Mouse (Mus musculus): ENCODE results near the gene Ccdc3. TPM values are rescaled to one million over a fixed set of nuclear protein-coding genes. Genes with fewer than 3 reads are reported as not detected.

The Ccdc3 gene
- polyA plus RNA-seq, 1 experiment from 2014 or later: 3.9 TPM

DNA sequence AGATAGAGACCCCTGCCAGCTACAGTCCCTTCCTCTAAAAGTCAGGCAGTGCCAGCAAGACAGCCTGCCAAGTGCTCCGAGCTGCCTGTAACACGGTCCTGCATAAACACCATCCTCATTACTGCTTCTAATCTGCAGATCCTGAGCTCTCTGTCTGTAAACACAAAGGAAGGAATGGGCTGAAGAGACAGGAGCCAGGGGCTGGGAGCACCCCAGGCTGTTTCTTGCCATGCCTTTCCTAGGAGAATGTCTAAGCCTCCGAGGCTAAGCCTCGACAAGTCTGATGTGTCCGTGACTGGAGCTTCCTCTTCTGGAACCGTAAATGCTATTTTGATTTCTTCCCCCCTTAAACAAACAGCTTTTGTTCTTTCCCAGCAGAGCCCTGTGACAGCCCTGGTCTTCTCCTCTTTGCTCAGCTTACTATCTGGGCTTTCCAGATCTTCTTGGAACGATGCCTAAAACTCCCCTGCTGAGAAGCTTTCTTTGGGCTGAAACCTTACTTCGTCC, 24.7 kb upstream of the Ccdc3 start:
- H3K27ac ChIP-seq (ENCODE audit: low read depth, low read length): no peak overlapping the region
- ATAC-seq (ENCODE audit: insufficient read depth, low FRiP score, low TSS enrichment) (no peak), DNase-seq (ENCODE audit: low spot score) (no peak)
- H3K36me3 ChIP-seq (ENCODE audit: control insufficient read depth, insufficient read depth, low read length): no peaks in the 10 kb centered on the region
- WGBS: 48% methylated on average over 8 of the region's 8 CpGs
- no peaks in the 10 kb centered on the region for H3K27me3 ChIP-seq (ENCODE audit: control insufficient read depth, insufficient read depth, low read length)
- H3K4me3 ChIP-seq (ENCODE audit: low read depth, low read length): no peak overlapping the region
- H3K9ac ChIP-seq (ENCODE audit: low read length): no peak overlapping the region
- no peaks in the 10 kb centered on the region for H3K9me3 ChIP-seq (ENCODE audit: control insufficient read depth, low read length)
- no peak overlapping the region for H3K4me2 ChIP-seq (ENCODE audit: low read depth)
- H3K4me1 ChIP-seq (ENCODE audit: control insufficient read depth, insufficient read depth, low read length): peaks cover 5% of the 10 kb centered on the region; the same call in 1 of the 2 replicates

DNA sequence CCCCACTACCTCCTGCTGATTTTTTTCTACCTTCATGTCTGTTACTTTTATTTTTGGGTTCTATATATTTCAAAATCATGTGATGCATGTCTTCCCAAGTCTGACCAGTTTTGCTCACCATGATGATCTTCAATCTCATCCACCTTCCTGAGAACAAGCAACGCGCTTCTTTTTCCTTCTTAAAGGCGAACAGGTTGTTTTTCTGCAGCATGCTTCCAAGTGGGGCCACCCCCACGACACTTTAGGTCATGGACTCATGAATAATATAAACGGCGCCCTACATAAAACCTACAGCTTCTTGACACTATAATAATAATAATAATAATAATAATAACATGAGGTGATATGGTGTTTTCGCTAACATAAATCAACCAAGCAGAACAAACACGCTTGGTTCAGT, 23.2 kb upstream of the Ccdc3 start:
- no peak for ATAC-seq (ENCODE audit: insufficient read depth, low FRiP score, low TSS enrichment)
- 94% methylated on average over 8 of the region's 8 CpGs for WGBS
- peaks cover 5% of the 10 kb centered on the region; the same call in 1 of the 2 replicates for H3K4me1 ChIP-seq (ENCODE audit: control insufficient read depth, insufficient read depth, low read length)
- no peaks in the 10 kb centered on the region for H3K9me3 ChIP-seq (ENCODE audit: control insufficient read depth, low read length)
- no peaks in the 10 kb centered on the region for H3K27me3 ChIP-seq (ENCODE audit: control insufficient read depth, insufficient read depth, low read length)
- no peak for DNase-seq (ENCODE audit: low spot score)
- H3K27ac ChIP-seq (ENCODE audit: low read depth, low read length): no peak overlapping the region
- no peak overlapping the region for H3K4me3 ChIP-seq (ENCODE audit: low read depth, low read length)
- no peaks in the 10 kb centered on the region for H3K36me3 ChIP-seq (ENCODE audit: control insufficient read depth, insufficient read depth, low read length)
- H3K9ac ChIP-seq (ENCODE audit: low read length): no peak overlapping the region
- no peak overlapping the region for H3K4me2 ChIP-seq (ENCODE audit: low read depth)

DNA sequence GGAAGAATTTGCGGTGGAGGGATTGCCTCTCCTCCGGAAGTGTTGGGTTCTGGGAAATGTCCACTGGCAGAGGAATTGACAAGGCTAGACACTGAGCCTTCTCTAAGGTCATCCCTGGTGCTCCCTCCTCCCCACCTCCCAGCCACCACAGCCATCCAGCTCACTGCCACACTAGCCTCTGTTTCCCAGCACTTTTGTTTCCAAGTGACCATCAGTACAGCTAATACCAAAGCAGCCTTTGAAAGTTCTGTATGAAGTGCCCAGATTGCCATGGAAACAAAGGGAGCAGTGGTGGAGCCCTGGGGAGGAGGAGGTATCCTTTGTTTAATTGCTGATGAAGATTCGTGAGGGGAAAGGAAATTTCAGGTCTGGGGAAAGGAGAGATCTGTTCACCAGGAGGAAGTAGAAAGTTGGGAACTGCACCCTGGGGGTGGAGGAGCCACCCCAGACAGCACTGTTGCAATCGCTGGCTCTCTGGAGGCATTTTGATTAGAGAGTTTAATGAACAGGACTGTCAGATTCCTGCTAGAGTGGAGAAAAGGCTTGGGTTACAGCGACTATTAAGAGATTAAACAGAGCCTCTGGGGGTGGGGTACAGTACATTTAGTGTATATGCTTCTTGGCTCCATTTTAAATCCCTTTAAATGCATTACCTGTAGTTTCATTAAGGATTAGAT, 20.6 kb upstream of the Ccdc3 start:
- ATAC-seq (ENCODE audit: insufficient read depth, low FRiP score, low TSS enrichment) (peak; percentile 48; the same call in 1 of the 2 replicates), DNase-seq (ENCODE audit: low spot score) (peak; percentile 27)
- no peaks in the 10 kb centered on the region for H3K36me3 ChIP-seq (ENCODE audit: control insufficient read depth, insufficient read depth, low read length)
- H3K27me3 ChIP-seq (ENCODE audit: control insufficient read depth, insufficient read depth, low read length): no peaks in the 10 kb centered on the region
- H3K27ac ChIP-seq (ENCODE audit: low read depth, low read length): no peak overlapping the region
- H3K4me1 ChIP-seq (ENCODE audit: control insufficient read depth, insufficient read depth, low read length): peaks cover 5% of the 10 kb centered on the region; the same call in 1 of the 2 replicates
- H3K4me3 ChIP-seq (ENCODE audit: low read depth, low read length): no peak overlapping the region
- no peaks in the 10 kb centered on the region for H3K9me3 ChIP-seq (ENCODE audit: control insufficient read depth, low read length)
- no peak overlapping the region for H3K9ac ChIP-seq (ENCODE audit: low read length)
- 26% methylated on average over 5 of the region's 5 CpGs for WGBS
- H3K4me2 ChIP-seq (ENCODE audit: low read depth): no peak overlapping the region

DNA sequence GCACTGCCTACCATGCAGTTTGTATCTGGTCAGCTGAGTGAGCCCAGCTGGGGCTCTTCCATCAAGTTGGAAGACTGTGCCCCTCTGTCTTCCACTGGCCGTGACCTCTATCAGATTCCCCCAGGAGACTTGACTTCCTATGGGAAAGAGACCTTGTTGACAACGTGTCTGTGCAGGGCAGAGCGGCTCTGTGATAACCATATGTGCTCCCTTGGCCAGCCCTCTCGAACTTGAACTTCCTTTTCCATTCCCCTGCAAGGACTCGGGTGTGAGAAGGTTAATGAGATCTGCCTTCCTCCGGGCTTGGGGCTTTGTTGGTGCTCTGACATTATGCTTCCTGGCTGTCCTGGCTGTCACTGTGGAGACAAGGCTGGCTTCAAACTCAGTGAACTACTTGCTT, 12.1 kb upstream of the Ccdc3 start:
- Histone ChIP-seq H3K4me3 (ENCODE audit: low read depth, low read length) (no peak overlapping the region), H3K27me3 (ENCODE audit: control insufficient read depth, insufficient read depth, low read length) (no peaks in the 10 kb centered on the region), H3K4me1 (ENCODE audit: control insufficient read depth, insufficient read depth, low read length) (0 out of 2 replicates have a peak, but pooled peaks cover 3% of the 10 kb centered on the region), H3K9me3 (ENCODE audit: control insufficient read depth, low read length) (no peaks in the 10 kb centered on the region), H3K36me3 (ENCODE audit: control insufficient read depth, insufficient read depth, low read length) (no peaks in the 10 kb centered on the region), H3K4me2 (ENCODE audit: low read depth) (no peak overlapping the region), H3K27ac (ENCODE audit: low read depth, low read length) (no peak overlapping the region), H3K9ac (ENCODE audit: low read length) (no peak overlapping the region)
- ATAC-seq (ENCODE audit: insufficient read depth, low FRiP score, low TSS enrichment) (no peak), DNase-seq (ENCODE audit: low spot score) (no peak)
- WGBS: 30% methylated on average over 6 of the region's 6 CpGs

DNA sequence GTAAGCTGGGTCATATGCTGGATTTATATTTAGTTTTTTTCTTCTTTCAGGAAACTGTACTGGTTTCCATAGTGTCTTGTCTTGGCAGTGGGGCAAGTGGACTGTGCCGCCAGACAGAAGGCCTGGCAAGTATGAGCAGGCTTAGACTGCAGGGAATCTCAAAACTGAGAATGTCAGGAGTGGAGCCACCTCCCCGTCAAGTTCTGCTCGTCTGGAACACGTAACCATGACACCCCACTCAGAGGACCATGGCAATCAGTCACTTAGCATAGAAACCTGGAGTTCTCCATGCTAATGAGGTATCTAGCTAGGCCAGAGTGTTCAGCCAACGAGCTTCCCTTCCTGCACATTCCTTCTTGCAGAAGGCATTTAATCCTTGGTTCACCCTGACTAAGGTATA, 10.2 kb upstream of the Ccdc3 start:
- H3K27me3 ChIP-seq (ENCODE audit: control insufficient read depth, insufficient read depth, low read length): no peaks in the 10 kb centered on the region
- H3K4me1 ChIP-seq (ENCODE audit: control insufficient read depth, insufficient read depth, low read length): 0 out of 2 replicates have a peak, but pooled peaks cover 3% of the 10 kb centered on the region
- no peaks in the 10 kb centered on the region for H3K9me3 ChIP-seq (ENCODE audit: control insufficient read depth, low read length)
- no peak overlapping the region for H3K4me2 ChIP-seq (ENCODE audit: low read depth)
- H3K36me3 ChIP-seq (ENCODE audit: control insufficient read depth, insufficient read depth, low read length): no peaks in the 10 kb centered on the region
- H3K9ac ChIP-seq (ENCODE audit: low read length): no peak overlapping the region
- no peak for DNase-seq (ENCODE audit: low spot score)
- no peak overlapping the region for H3K27ac ChIP-seq (ENCODE audit: low read depth, low read length)
- ATAC-seq (ENCODE audit: insufficient read depth, low FRiP score, low TSS enrichment): no peak
- H3K4me3 ChIP-seq (ENCODE audit: low read depth, low read length): no peak overlapping the region
- 81% methylated on average over 5 of the region's 5 CpGs for WGBS

DNA sequence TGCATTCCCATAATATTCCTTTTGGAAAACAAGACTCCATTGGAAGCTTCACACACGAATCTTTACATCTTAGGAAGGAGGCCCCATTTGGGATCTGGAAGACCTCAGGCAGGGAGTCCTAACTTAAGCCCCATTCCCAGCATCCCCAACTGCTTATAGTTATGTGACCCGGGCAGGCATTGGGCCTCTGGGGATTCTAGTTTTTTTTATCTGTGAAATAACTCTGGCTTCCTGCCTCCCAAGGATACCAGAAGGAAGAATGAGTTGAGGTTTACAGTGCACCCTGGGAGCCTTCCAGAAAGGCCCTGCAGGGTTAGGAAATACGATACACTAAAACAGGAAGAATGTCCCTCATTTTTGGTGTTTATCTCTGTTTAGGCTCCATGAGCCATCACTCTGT, 8.5 kb upstream of the Ccdc3 start:
- no peak for ATAC-seq (ENCODE audit: insufficient read depth, low FRiP score, low TSS enrichment)
- Histone ChIP-seq H3K27me3 (ENCODE audit: control insufficient read depth, insufficient read depth, low read length) (no peaks in the 10 kb centered on the region), H3K4me2 (ENCODE audit: low read depth) (no peak overlapping the region), H3K36me3 (ENCODE audit: control insufficient read depth, insufficient read depth, low read length) (no peaks in the 10 kb centered on the region), H3K27ac (ENCODE audit: low read depth, low read length) (no peak overlapping the region), H3K4me3 (ENCODE audit: low read depth, low read length) (no peak overlapping the region), H3K9ac (ENCODE audit: low read length) (no peak overlapping the region), H3K4me1 (ENCODE audit: control insufficient read depth, insufficient read depth, low read length) (0 out of 2 replicates have a peak, but pooled peaks cover 3% of the 10 kb centered on the region), H3K9me3 (ENCODE audit: control insufficient read depth, low read length) (no peaks in the 10 kb centered on the region)
- WGBS: 48% methylated on average over 3 of the region's 3 CpGs
- no peak for DNase-seq (ENCODE audit: low spot score)

DNA sequence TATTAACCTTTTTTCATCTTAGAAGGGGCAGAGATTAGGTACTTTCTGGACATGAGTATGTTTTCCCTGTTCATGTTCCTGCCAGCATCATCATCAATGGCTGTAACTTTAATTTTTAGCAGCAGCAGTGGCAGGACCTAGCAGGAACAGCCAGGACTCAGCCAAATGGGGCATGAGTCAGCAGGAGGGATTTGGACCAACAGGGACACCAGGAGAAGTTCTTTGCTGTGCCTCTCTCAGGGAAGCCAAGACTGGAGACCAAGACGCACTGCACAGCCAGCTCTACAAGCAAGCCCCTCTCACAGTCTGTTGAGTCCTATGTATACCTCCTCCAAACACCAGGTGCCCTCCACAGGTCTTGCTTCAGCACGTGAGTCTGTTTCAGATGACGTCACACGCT, 5.5 kb upstream of the Ccdc3 start:
- Histone ChIP-seq H3K36me3 (ENCODE audit: control insufficient read depth, insufficient read depth, low read length) (no peaks in the 10 kb centered on the region), H3K4me1 (ENCODE audit: control insufficient read depth, insufficient read depth, low read length) (no peaks in the 10 kb centered on the region), H3K4me3 (ENCODE audit: low read depth, low read length) (no peak overlapping the region), H3K9ac (ENCODE audit: low read length) (no peak overlapping the region), H3K4me2 (ENCODE audit: low read depth) (no peak overlapping the region), H3K27ac (ENCODE audit: low read depth, low read length) (no peak overlapping the region), H3K9me3 (ENCODE audit: control insufficient read depth, low read length) (no peaks in the 10 kb centered on the region), H3K27me3 (ENCODE audit: control insufficient read depth, insufficient read depth, low read length) (peaks cover 5% of the 10 kb centered on the region)
- no peak for DNase-seq (ENCODE audit: low spot score)
- ATAC-seq (ENCODE audit: insufficient read depth, low FRiP score, low TSS enrichment): no peak
- WGBS: 89% methylated on average over 4 of the region's 4 CpGs

DNA sequence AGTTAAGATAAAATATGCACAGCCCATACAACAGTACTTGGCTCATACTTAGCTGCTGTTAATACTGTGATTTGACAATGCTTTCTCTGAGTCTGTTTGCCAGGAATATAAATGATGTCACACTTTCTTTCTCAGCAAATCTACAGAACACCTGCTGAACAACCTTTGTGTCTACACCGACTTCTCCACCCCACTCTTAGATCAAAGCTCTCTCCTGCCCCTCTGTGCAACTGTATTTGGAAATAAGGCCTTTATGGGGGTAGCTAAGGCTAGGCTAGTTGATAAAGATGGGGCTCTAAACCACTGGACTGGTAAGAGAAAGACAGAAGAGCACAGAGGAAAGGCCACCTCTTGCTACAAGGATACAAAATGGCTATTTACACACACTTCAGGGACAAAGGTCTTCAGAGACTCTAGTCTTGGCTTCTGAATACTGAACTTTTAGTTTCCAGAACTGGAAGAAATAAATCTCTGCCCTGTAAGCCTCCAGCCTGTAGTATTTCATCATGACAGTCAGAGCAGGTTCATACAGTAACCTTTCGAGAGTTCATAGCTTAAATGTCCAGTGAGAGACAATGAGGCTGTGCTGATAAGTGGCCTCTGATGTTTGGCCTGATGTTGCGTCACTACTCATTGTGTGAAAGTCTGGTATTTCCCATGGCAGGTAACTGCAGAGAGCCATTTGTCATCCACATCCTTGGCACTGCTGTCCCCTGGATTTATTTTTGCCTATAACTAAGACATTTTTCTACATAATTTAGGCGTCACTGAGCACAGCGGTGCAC, 2.4 kb upstream of the Ccdc3 start:
- Histone ChIP-seq H3K4me2 (ENCODE audit: low read depth) (no peak overlapping the region), H3K36me3 (ENCODE audit: control insufficient read depth, insufficient read depth, low read length) (no peaks in the 10 kb centered on the region), H3K27me3 (ENCODE audit: control insufficient read depth, insufficient read depth, low read length) (peaks cover 21% of the 10 kb centered on the region), H3K27ac (ENCODE audit: low read depth, low read length) (no peak overlapping the region), H3K9ac (ENCODE audit: low read length) (no peak overlapping the region), H3K4me3 (ENCODE audit: low read depth, low read length) (no peak overlapping the region), H3K4me1 (ENCODE audit: control insufficient read depth, insufficient read depth, low read length) (no peaks in the 10 kb centered on the region; the same call in 1 of the 2 replicates), H3K9me3 (ENCODE audit: control insufficient read depth, low read length) (no peaks in the 10 kb centered on the region)
- no peak for ATAC-seq (ENCODE audit: insufficient read depth, low FRiP score, low TSS enrichment)
- DNase-seq (ENCODE audit: low spot score): no peak
- 80% methylated on average over 5 of the region's 5 CpGs for WGBS
